Comparison of ENCODE assay signal across 26 mouse cellular contexts in the genomic region with DNA sequence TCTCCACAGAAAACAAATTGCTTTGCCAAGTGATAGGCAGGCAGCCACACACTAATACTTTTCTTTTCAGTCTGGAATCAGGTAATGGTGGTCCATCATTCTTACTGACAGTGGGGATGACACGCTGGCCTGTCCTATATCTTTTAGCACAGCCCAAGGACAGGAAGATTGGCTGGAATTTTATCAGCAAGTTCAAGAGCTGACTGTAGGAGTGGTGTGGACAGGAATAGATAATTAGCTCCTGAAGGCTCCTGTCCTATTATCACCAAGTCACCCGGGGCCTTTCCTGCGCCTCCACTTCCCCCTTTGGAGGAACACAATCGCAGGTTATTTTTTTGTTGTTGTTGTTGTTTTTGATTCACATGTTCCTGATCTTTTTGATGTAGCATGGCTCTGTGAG.
DNase-seq lines count a peak whose midpoint lies in the region; ATAC-seq and TF ChIP-seq lines count a peak whose summit lies in the region.
"Had no signal": no experiment of that assay in that cellular context is flagged by ENCODE, and none has a peak within 500 bp of the region (broad histone marks: within the 10 kb centered on the region; RNA-seq: fewer than 3 reads in every experiment).

No protein-coding gene starts in this region.

- H3K9ac ChIP-seq in heart, embryonic 11.5 days (ENCODE audit: low read depth, low read length), result no peak overlapping the region
- H3K9ac ChIP-seq in liver, embryonic 12.5 days, result no peak overlapping the region
- no peak overlapping the region for H3K9ac ChIP-seq in liver, postnatal 0 days (replicated peaks)
- no peak overlapping the region for H3K9ac ChIP-seq in hindbrain, embryonic 16.5 days (ENCODE audit: low read depth, low read length)
- H3K9ac ChIP-seq: embryonic facial prominence, embryonic 13.5 days; forebrain, embryonic 15.5 days; hindbrain, embryonic 14.5 days had no signal

- no peak for DNase-seq in heart, postnatal 25 days (ENCODE audit: low spot score)
- no peak for DNase-seq in liver, postnatal 0 days
- peak; percentile 4 for DNase-seq in c-Kit-positive CD71-positive TER-119-positive erythroid progenitor cells, embryonic 14.5 days (ENCODE audit: low spot score)
- no peak for DNase-seq in urinary bladder, postnatal 14 days (ENCODE audit: low spot score)
- DNase-seq: adrenal gland, adult 2 months; adrenal gland, postnatal 14 days; B cell, adult 2 months; cerebellum, adult 11-12 months; cerebellum, adult 8-10 months; cerebellum, postnatal 10 days; cerebellum, postnatal 36 days; embryo, embryonic 11 days; gastrocnemius, postnatal 25 days; heart, adult 18-20 months; heart, postnatal 36 days had no signal

- WGBS in heart, embryonic 11.5 days (ENCODE audit: insufficient replicate concordance), result 19% methylated on average over 4 of the region's 4 CpGs
- WGBS in liver, embryonic 12.5 days (ENCODE audit: insufficient replicate concordance), result 23% methylated on average over 4 of the region's 4 CpGs
- 45% methylated on average over 4 of the region's 4 CpGs for WGBS in liver, postnatal 0 days (ENCODE audit: insufficient replicate concordance)
- 84% methylated on average over 4 of the region's 4 CpGs for WGBS in hindbrain, embryonic 16.5 days

- intact Hi-C loops in heart, postnatal 25 days (cut with DNase I), result no loop called here

- H3K4me2 ChIP-seq in heart, embryonic 11.5 days, result no peak overlapping the region
- H3K4me2 ChIP-seq in liver, embryonic 12.5 days, result no peak overlapping the region
- no peak overlapping the region for H3K4me2 ChIP-seq in liver, postnatal 0 days (ENCODE audit: low read depth, low read length)
- H3K4me2 ChIP-seq in hindbrain, embryonic 16.5 days (ENCODE audit: low read length), result no peak overlapping the region
- H3K4me2 ChIP-seq: embryonic facial prominence, embryonic 13.5 days; forebrain, embryonic 15.5 days; hindbrain, embryonic 14.5 days had no signal

- no peak for ATAC-seq in heart, embryonic 11.5 days (replicated peaks; ENCODE audit: insufficient number of reproducible peaks, low FRiP score, low TSS enrichment)
- peak; percentile 79 for ATAC-seq in liver, embryonic 12.5 days
- no peak for ATAC-seq in liver, postnatal 0 days
- ATAC-seq in hindbrain, embryonic 16.5 days, result no peak
- ATAC-seq: forebrain, embryonic 15.5 days; intestine, postnatal 0 days had no signal

- 0 out of 2 replicates have a peak overlapping the region, but pooled peaks have one; percentile 10 for H3K27ac ChIP-seq in heart, embryonic 11.5 days (ENCODE audit: low read depth, low read length)
- no peak overlapping the region for H3K27ac ChIP-seq in liver, embryonic 12.5 days
- H3K27ac ChIP-seq in liver, postnatal 0 days (ENCODE audit: low read depth), result no peak overlapping the region
- H3K27ac ChIP-seq in hindbrain, embryonic 16.5 days (ENCODE audit: low read depth, low read length), result no peak overlapping the region
- H3K27ac ChIP-seq: embryonic facial prominence, embryonic 10.5 days; embryonic facial prominence, embryonic 13.5 days; forebrain, embryonic 10.5 days; forebrain, embryonic 15.5 days; hindbrain, embryonic 14.5 days had no signal

- H3K4me3 ChIP-seq in heart, embryonic 11.5 days (ENCODE audit: low read depth, low read length), result no peak overlapping the region
- H3K4me3 ChIP-seq in liver, embryonic 12.5 days, result no peak overlapping the region
- no peak overlapping the region for H3K4me3 ChIP-seq in liver, postnatal 0 days (ENCODE audit: low read depth, low read length)
- H3K4me3 ChIP-seq in hindbrain, embryonic 16.5 days (ENCODE audit: low read length), result no peak overlapping the region
- H3K4me3 ChIP-seq: embryonic facial prominence, embryonic 10.5 days; embryonic facial prominence, embryonic 13.5 days; forebrain, embryonic 10.5 days; forebrain, embryonic 15.5 days had no signal

- H3K36me3 ChIP-seq in heart, embryonic 11.5 days (ENCODE audit: control insufficient read depth, insufficient read depth, low read length), result no peaks in the 10 kb centered on the region
- no peaks in the 10 kb centered on the region for H3K36me3 ChIP-seq in liver, embryonic 12.5 days
- H3K36me3 ChIP-seq in liver, postnatal 0 days (replicated peaks; ENCODE audit: insufficient read depth, low read length), result no peaks in the 10 kb centered on the region
- H3K36me3 ChIP-seq in hindbrain, embryonic 16.5 days (ENCODE audit: control insufficient read depth, insufficient read depth, low read length), result no peaks in the 10 kb centered on the region
- H3K36me3 ChIP-seq: embryonic facial prominence, embryonic 10.5 days; embryonic facial prominence, embryonic 13.5 days; forebrain, embryonic 10.5 days; forebrain, embryonic 15.5 days; G1E had no signal

- TF ChIP-seq CTCF in liver, postnatal 0 days (IDR thresholded peaks at IDR 0.05; ENCODE audit: low read depth), result no peak

- no peaks in the 10 kb centered on the region for H3K9me3 ChIP-seq in heart, embryonic 11.5 days (replicated peaks; ENCODE audit: control insufficient read depth, low read length)
- no peaks in the 10 kb centered on the region for H3K9me3 ChIP-seq in liver, embryonic 12.5 days (replicated peaks)
- H3K9me3 ChIP-seq in liver, postnatal 0 days (ENCODE audit: low read length), result no peaks in the 10 kb centered on the region
- no peaks in the 10 kb centered on the region for H3K9me3 ChIP-seq in hindbrain, embryonic 16.5 days (ENCODE audit: control insufficient read depth, low read length)
- H3K9me3 ChIP-seq: embryonic facial prominence, embryonic 13.5 days; forebrain, embryonic 15.5 days; G1E had no signal

- no peaks in the 10 kb centered on the region for H3K27me3 ChIP-seq in heart, embryonic 11.5 days (ENCODE audit: control insufficient read depth, insufficient read depth, low read length)
- no peaks in the 10 kb centered on the region for H3K27me3 ChIP-seq in liver, embryonic 12.5 days (replicated peaks)
- no peaks in the 10 kb centered on the region for H3K27me3 ChIP-seq in liver, postnatal 0 days (ENCODE audit: insufficient read depth, low read length)
- no peaks in the 10 kb centered on the region for H3K27me3 ChIP-seq in hindbrain, embryonic 16.5 days (replicated peaks; ENCODE audit: control insufficient read depth, insufficient read depth, low read length)
- H3K27me3 ChIP-seq: CH12.LX; embryonic facial prominence, embryonic 13.5 days; forebrain, embryonic 15.5 days had no signal

- TF ChIP-seq EP300 in liver, postnatal 0 days (IDR thresholded peaks at IDR 0.05; ENCODE audit: low read depth), result no peak

- H3K4me1 ChIP-seq in heart, embryonic 11.5 days (ENCODE audit: control insufficient read depth, insufficient read depth, low read length), result peaks cover 7% of the 10 kb centered on the region; the same call in 1 of the 2 replicates
- peaks cover 12% of the 10 kb centered on the region for H3K4me1 ChIP-seq in liver, embryonic 12.5 days
- no peaks in the 10 kb centered on the region for H3K4me1 ChIP-seq in liver, postnatal 0 days (ENCODE audit: insufficient read depth)
- no peaks in the 10 kb centered on the region for H3K4me1 ChIP-seq in hindbrain, embryonic 16.5 days (ENCODE audit: control insufficient read depth, insufficient read depth, low read depth, low read length)
